Mouse (Mus musculus): ENCODE data around the gene Nmnat3. TPM values are rescaled to one million over a fixed set of nuclear protein-coding genes. Genes with fewer than 3 reads are reported as not detected.

Nmnat3 gene
- polyA plus RNA-seq, 1 experiment from 2014 or later, result 10.0 TPM

DNA sequence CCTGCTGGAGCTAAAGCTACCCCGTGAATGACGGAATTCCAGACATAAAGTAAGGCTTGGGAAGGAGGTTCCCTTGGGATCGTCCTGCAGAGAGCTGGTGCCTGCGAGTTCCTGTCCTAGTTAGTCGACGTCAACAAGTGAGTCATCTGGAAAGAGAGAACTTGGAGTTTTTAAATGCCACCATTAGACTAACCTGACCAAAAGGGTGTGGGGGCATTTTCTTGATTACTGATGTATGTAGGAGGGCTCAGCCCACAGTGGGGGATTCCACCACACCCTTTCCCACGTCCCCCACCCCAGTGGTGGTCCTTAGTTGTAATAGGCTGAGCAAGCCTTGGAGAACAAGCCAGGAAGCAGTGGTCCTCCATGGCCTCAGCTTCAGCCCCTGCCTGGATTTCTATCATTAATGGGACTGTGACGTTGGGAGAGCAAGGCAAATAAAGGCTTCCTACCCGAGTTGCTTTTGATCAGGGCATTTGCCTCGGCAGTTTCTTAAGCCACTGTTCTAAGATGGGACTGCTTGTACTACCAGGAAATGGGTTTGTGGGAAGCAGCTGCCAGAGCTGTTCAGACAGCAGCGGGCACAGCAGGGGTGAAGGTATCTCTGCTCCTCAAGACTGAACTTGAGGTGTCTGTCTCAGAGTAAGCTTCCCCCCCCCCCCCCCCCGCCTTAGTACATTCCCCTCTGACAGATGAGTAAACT, 10.2 kb downstream of the Nmnat3 start:
- H3K27ac ChIP-seq (replicated peaks in 1 of 2; ENCODE audit: control insufficient read depth in 1 of 2, insufficient read depth in 1 of 2, low read depth in 2 of 2, low read length in 2 of 2), result no peak overlapping the region
- H3K27me3 ChIP-seq (ENCODE audit: control insufficient read depth, insufficient read depth, low read length), result no peaks in the 10 kb centered on the region
- no peaks in the 10 kb centered on the region for H3K9me3 ChIP-seq (ENCODE audit: control insufficient read depth, low read length)
- H3K4me3 ChIP-seq (ENCODE audit: control insufficient read depth in 1 of 2, insufficient read depth in 1 of 2, low read depth in 1 of 2, low read length in 2 of 2), result peak overlapping the region; percentile 56 to 64
- WGBS, result 14% methylated on average over 12 of the region's 12 CpGs
- H3K9ac ChIP-seq (ENCODE audit: low read length), result peak overlapping the region; percentile 75
- ATAC-seq (ENCODE audit: insufficient number of reproducible peaks, insufficient read depth, low FRiP score, low read depth), result 0 out of 2 replicates have a peak, but pooled peaks have one; percentile 44
- H3K36me3 ChIP-seq (ENCODE audit: control insufficient read depth, insufficient read depth, low read length), result no peaks in the 10 kb centered on the region
- peaks cover 4 to 11% of the 10 kb centered on the region in 2 experiments for H3K4me1 ChIP-seq (ENCODE audit: control insufficient read depth in 2 of 2, insufficient read depth in 2 of 2, low read length in 2 of 2)
- H3K4me2 ChIP-seq (ENCODE audit: low read length), result peak overlapping the region; percentile 94

DNA sequence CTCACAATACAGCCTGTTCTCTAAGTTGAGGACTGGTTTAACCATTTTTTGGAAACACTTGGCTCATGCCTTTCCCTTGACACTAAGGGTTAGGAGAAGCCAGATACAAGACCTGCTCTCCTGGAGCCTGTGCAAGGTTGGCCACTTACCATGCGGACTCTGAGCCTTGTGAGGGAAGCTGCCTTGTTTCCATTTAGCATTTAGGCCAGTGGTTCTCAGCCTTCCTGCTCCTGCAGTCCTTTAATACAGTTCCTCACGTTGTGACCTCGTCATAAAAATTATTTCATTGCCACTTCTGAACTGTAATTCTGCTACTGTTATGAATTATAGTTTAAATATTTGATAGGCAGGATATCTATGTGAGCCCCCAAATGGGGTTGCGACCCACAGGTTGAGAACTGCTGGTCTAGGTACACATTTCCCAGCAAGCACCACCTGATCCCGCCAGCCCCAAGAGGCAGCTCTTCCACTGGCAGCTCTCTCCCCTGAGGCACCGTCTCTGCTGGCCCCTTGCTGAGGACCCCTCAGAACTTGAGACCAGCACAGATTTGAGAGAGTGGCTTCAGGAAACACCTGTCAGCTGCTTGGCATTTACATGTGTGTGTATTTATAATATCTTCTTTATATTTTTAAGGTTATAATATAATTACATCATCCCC, 10.8 kb downstream of the Nmnat3 start:
- ATAC-seq (ENCODE audit: insufficient number of reproducible peaks, insufficient read depth, low FRiP score, low read depth), result no peak
- Histone ChIP-seq H3K9me3 (ENCODE audit: control insufficient read depth, low read length) (no peaks in the 10 kb centered on the region), H3K4me2 (ENCODE audit: low read length) (peak overlapping the region; percentile 94), H3K4me3 (ENCODE audit: control insufficient read depth in 1 of 2, insufficient read depth in 1 of 2, low read depth in 1 of 2, low read length in 2 of 2) (0 out of 4 replicates have a peak overlapping the region, but pooled peaks of 1 of the 2 experiments have one; percentile 64), H3K4me1 (ENCODE audit: control insufficient read depth in 2 of 2, insufficient read depth in 2 of 2, low read length in 2 of 2) (peaks cover 4 to 11% of the 10 kb centered on the region in 2 experiments), H3K27me3 (ENCODE audit: control insufficient read depth, insufficient read depth, low read length) (no peaks in the 10 kb centered on the region), H3K27ac (replicated peaks in 1 of 2; ENCODE audit: control insufficient read depth in 1 of 2, insufficient read depth in 1 of 2, low read depth in 2 of 2, low read length in 2 of 2) (no peak overlapping the region), H3K36me3 (ENCODE audit: control insufficient read depth, insufficient read depth, low read length) (no peaks in the 10 kb centered on the region), H3K9ac (ENCODE audit: low read length) (no peak overlapping the region)
- 78% methylated on average over 6 of the region's 6 CpGs for WGBS

DNA sequence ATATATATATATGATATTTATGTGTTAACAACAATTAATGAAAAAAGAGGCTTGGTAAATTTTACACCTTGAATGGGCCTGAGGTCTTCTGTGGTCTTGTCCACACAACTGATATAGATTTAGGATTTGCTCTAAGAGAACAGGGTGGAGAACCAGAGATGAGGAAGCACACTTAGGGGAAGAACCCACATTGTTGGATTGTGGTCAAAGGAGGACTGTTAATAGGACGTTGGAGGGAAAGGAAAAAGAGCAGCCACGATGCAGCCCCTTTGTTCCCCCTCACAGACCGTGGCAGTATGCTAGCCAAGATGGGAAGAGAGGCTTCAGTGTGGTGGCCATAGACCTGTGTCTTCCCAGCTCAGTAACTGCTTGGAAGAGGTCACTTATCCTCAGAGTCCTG, 11.5 kb downstream of the Nmnat3 start:
- peaks cover 4 to 11% of the 10 kb centered on the region in 2 experiments for H3K4me1 ChIP-seq (ENCODE audit: control insufficient read depth in 2 of 2, insufficient read depth in 2 of 2, low read length in 2 of 2)
- no peaks in the 10 kb centered on the region for H3K9me3 ChIP-seq (ENCODE audit: control insufficient read depth, low read length)
- no peak overlapping the region for H3K4me2 ChIP-seq (ENCODE audit: low read length)
- no peak for ATAC-seq (ENCODE audit: insufficient number of reproducible peaks, insufficient read depth, low FRiP score, low read depth)
- H3K27ac ChIP-seq (replicated peaks in 1 of 2; ENCODE audit: control insufficient read depth in 1 of 2, insufficient read depth in 1 of 2, low read depth in 2 of 2, low read length in 2 of 2), result no peak overlapping the region
- H3K36me3 ChIP-seq (ENCODE audit: control insufficient read depth, insufficient read depth, low read length), result no peaks in the 10 kb centered on the region
- 69% methylated on average over 3 of the region's 3 CpGs for WGBS
- H3K4me3 ChIP-seq (ENCODE audit: control insufficient read depth in 1 of 2, insufficient read depth in 1 of 2, low read depth in 1 of 2, low read length in 2 of 2), result no peak overlapping the region
- no peaks in the 10 kb centered on the region for H3K27me3 ChIP-seq (ENCODE audit: control insufficient read depth, insufficient read depth, low read length)
- H3K9ac ChIP-seq (ENCODE audit: low read length), result no peak overlapping the region

DNA sequence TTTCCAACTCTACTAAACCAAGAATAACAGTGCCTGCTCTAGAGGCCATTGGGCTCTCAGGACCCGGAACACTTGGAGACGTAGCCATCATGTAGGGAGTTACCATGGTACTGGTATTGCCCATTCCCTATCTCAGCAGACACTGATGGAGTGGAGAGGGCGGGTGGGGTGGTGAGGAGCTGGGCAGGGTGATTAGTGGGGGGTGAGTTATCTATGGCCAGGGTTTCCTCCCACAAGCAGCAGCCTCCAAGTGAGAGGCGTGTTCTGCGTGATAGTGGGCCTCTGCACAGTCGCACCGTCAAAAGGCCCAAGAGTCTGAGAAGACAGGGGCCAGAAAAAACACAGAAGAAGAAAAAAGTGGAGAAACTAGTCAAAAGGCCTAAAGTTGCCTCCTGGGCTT, 12.0 kb downstream of the Nmnat3 start:
- no peak for ATAC-seq (ENCODE audit: insufficient number of reproducible peaks, insufficient read depth, low FRiP score, low read depth)

DNA sequence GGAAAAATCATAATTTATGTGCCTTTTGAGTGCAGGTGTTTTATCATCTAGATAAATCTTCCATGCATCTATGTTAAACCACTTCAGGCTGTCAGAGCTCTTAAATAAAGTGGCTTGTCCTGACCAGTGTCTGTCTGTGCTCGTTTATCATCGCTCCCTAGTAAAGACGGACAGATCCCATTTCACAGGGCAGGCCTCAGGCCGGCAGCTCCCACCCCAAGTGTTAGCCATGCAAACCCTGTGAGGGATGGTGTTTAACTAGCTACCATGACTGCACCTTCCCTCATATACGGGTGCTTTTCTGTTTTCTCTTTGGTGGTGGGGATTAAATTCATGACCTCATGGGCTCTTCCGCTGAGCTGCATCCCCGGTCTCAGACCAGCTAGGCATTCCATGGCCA, 13.3 kb downstream of the Nmnat3 start:
- Histone ChIP-seq H3K27ac (replicated peaks in 1 of 2; ENCODE audit: control insufficient read depth in 1 of 2, insufficient read depth in 1 of 2, low read depth in 2 of 2, low read length in 2 of 2) (no peak overlapping the region), H3K4me2 (ENCODE audit: low read length) (no peak overlapping the region), H3K4me1 (ENCODE audit: control insufficient read depth in 2 of 2, insufficient read depth in 2 of 2, low read length in 2 of 2) (peaks cover 4 to 11% of the 10 kb centered on the region in 2 experiments), H3K4me3 (ENCODE audit: control insufficient read depth in 1 of 2, insufficient read depth in 1 of 2, low read depth in 1 of 2, low read length in 2 of 2) (no peak overlapping the region), H3K36me3 (ENCODE audit: control insufficient read depth, insufficient read depth, low read length) (no peaks in the 10 kb centered on the region), H3K9me3 (ENCODE audit: control insufficient read depth, low read length) (no peaks in the 10 kb centered on the region), H3K27me3 (ENCODE audit: control insufficient read depth, insufficient read depth, low read length) (no peaks in the 10 kb centered on the region), H3K9ac (ENCODE audit: low read length) (no peak overlapping the region)
- ATAC-seq (ENCODE audit: insufficient number of reproducible peaks, insufficient read depth, low FRiP score, low read depth), result no peak
- WGBS, result 70% methylated on average over 7 of the region's 7 CpGs

More for the DNA sequence above, 12.0 kb downstream of the Nmnat3 start:
- Histone ChIP-seq H3K9me3 (ENCODE audit: control insufficient read depth, low read length) (no peaks in the 10 kb centered on the region), H3K36me3 (ENCODE audit: control insufficient read depth, insufficient read depth, low read length) (no peaks in the 10 kb centered on the region), H3K27ac (replicated peaks in 1 of 2; ENCODE audit: control insufficient read depth in 1 of 2, insufficient read depth in 1 of 2, low read depth in 2 of 2, low read length in 2 of 2) (no peak overlapping the region), H3K9ac (ENCODE audit: low read length) (no peak overlapping the region), H3K4me3 (ENCODE audit: control insufficient read depth in 1 of 2, insufficient read depth in 1 of 2, low read depth in 1 of 2, low read length in 2 of 2) (no peak overlapping the region), H3K4me2 (ENCODE audit: low read length) (no peak overlapping the region), H3K4me1 (ENCODE audit: control insufficient read depth in 2 of 2, insufficient read depth in 2 of 2, low read length in 2 of 2) (peaks cover 4 to 11% of the 10 kb centered on the region in 2 experiments), H3K27me3 (ENCODE audit: control insufficient read depth, insufficient read depth, low read length) (no peaks in the 10 kb centered on the region)
- WGBS, result 67% methylated on average over 7 of the region's 7 CpGs

DNA sequence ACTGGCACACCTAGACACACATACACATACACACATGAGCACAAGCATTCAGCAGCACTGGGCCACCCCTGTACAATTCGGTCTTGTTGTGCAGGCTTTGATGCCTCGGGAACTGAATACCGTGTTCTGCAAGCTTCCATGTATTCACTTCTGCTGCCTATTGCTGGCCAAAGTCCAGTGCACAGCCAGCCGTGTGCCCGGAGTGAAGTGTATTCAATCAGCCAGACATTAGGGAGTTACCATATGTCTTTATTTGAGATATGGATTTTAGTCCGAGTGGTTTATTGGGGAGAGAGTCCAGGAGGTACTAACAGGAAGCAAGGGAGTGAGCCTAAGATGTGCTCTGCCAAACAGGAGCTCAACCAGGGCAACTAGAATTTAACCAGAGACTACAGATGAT, 19.8 kb downstream of the Nmnat3 start:
- Histone ChIP-seq H3K4me1 (ENCODE audit: control insufficient read depth in 2 of 2, insufficient read depth in 2 of 2, low read length in 2 of 2) (no peaks in the 10 kb centered on the region; a peak in 1 of 4 replicates), H3K9ac (ENCODE audit: low read length) (no peak overlapping the region), H3K9me3 (ENCODE audit: control insufficient read depth, low read length) (no peaks in the 10 kb centered on the region), H3K27me3 (ENCODE audit: control insufficient read depth, insufficient read depth, low read length) (no peaks in the 10 kb centered on the region), H3K4me2 (ENCODE audit: low read length) (no peak overlapping the region), H3K27ac (replicated peaks in 1 of 2; ENCODE audit: control insufficient read depth in 1 of 2, insufficient read depth in 1 of 2, low read depth in 2 of 2, low read length in 2 of 2) (no peak overlapping the region), H3K36me3 (ENCODE audit: control insufficient read depth, insufficient read depth, low read length) (no peaks in the 10 kb centered on the region), H3K4me3 (ENCODE audit: control insufficient read depth in 1 of 2, insufficient read depth in 1 of 2, low read depth in 1 of 2, low read length in 2 of 2) (no peak overlapping the region)
- ATAC-seq (ENCODE audit: insufficient number of reproducible peaks, insufficient read depth, low FRiP score, low read depth), result no peak
- 76% methylated on average over 6 of the region's 6 CpGs for WGBS

DNA sequence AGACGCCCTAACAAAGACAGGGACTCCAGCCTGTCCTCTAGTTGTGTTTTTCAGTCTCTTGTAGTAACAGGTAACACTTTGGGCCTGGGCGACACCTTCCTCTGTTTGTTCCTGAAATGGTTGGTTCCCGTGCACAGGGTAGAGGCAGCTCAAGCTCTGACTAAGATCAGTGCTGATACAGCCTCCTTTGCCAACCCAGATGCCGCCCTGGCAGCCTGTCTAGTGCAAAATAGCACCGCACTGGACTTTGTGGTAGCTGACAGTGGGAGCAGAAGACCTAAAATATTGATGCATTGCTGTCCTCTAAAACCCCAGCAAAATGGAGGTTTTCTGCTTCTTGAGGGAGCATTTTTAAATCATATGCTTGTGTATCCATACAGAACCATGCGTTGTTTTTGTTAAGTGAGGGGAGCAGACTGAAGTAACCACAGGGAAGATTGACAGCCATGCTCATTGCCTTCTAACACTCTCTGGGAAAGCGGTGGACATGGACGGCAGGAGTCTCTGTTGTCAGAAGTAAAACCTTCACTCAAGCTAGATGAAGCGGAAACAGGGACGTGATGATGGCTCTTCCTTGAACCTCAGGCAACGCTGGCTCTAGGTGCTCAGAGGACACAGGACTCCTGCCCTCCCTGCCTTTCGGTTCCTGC, 24.2 kb downstream of the Nmnat3 start:
- no peak for ATAC-seq (ENCODE audit: insufficient number of reproducible peaks, insufficient read depth, low FRiP score, low read depth)
- H3K4me2 ChIP-seq (ENCODE audit: low read length), result no peak overlapping the region
- H3K4me1 ChIP-seq (ENCODE audit: control insufficient read depth in 2 of 2, insufficient read depth in 2 of 2, low read length in 2 of 2), result peaks cover 0 to 4% of the 10 kb centered on the region in 2 experiments; a peak in 1 of 4 replicates
- no peaks in the 10 kb centered on the region for H3K36me3 ChIP-seq (ENCODE audit: control insufficient read depth, insufficient read depth, low read length)
- no peaks in the 10 kb centered on the region for H3K27me3 ChIP-seq (ENCODE audit: control insufficient read depth, insufficient read depth, low read length)
- no peak overlapping the region for H3K27ac ChIP-seq (replicated peaks in 1 of 2; ENCODE audit: control insufficient read depth in 1 of 2, insufficient read depth in 1 of 2, low read depth in 2 of 2, low read length in 2 of 2)
- WGBS, result 78% methylated on average over 12 of the region's 12 CpGs
- no peaks in the 10 kb centered on the region for H3K9me3 ChIP-seq (ENCODE audit: control insufficient read depth, low read length)
- no peak overlapping the region for H3K9ac ChIP-seq (ENCODE audit: low read length)
- no peak overlapping the region for H3K4me3 ChIP-seq (ENCODE audit: control insufficient read depth in 1 of 2, insufficient read depth in 1 of 2, low read depth in 1 of 2, low read length in 2 of 2)
